Mouse (Mus musculus) neural tube, embryonic 13.5 days (tissue): Measurements from ENCODE around the gene Il27ra. TPM values are rescaled to one million over a fixed set of nuclear protein-coding genes. Genes with fewer than 3 reads are reported as not detected.

Experiments
- ATAC-seq: fragments of 200-750 bp; cut with Nextera tagmentation; 2 replicates; pipeline ENCODE4 v1.8.0; 2017; ENCODE audit warnings: low read depth, mild to moderate bottlenecking, moderate TSS enrichment, moderate library complexity
- H3K27ac ChIP-seq: fragments of 300-500 bp; sonication (generic); replicated peaks from 2 replicates; pipeline ENCODE4 v1.5.1; 2015; ENCODE audit warnings: moderate library complexity, mild to moderate bottlenecking, inconsistent platforms
- H3K27me3 ChIP-seq: fragments of 300-500 bp; sonication (generic); 2 replicates; pipeline ENCODE4 v1.6.1; 2015; ENCODE audit warnings: mild to moderate bottlenecking, inconsistent platforms
- H3K36me3 ChIP-seq: fragments of 300-500 bp; sonication (generic); 2 replicates; pipeline ENCODE4 v1.6.1; 2015; ENCODE audit warnings: mild to moderate bottlenecking, inconsistent platforms
- H3K4me1 ChIP-seq: fragments of 300-500 bp; sonication (generic); replicated peaks from 2 replicates; pipeline ENCODE4 v1.6.1; 2015; ENCODE audit warnings: inconsistent platforms
- H3K4me2 ChIP-seq: fragments of 300-500 bp; sonication (generic); 2 replicates; pipeline ENCODE4 v1.6.1; 2015; ENCODE audit warnings: inconsistent platforms, mild to moderate bottlenecking, moderate library complexity
- H3K4me3 ChIP-seq: fragments of 300-500 bp; sonication (generic); 2 replicates; pipeline ENCODE4 v1.5.1; 2015; ENCODE audit warnings: mild to moderate bottlenecking, inconsistent platforms
- H3K9ac ChIP-seq: fragments of 300-500 bp; sonication (generic); 2 replicates; pipeline ENCODE4 v1.6.1; 2015; ENCODE audit warnings: moderate library complexity, mild to moderate bottlenecking, inconsistent platforms
- H3K9me3 ChIP-seq: fragments of 300-500 bp; sonication (generic); 2 replicates; pipeline ENCODE4 v1.6.1; 2016; ENCODE audit warnings: inconsistent platforms
- WGBS: fragments of 180-500 bp; shearing (Covaris S2); methylation state at CpG from one replicate; pipeline ENCODE4 v1.1.7; 2015; 5-methylcytosine and 5-hydroxymethylcytosine counted together
- polyA plus RNA-seq: library from polyadenylated mRNA; unstranded; fragments of >200 nt; fragmentation: Nextera tagmentation; extraction: Ambion mirVana; gene quantifications from 2 replicates; pipeline ENCODE4 v1.2.1, GENCODE M21; 2015

The Il27ra gene
- 0.43 and 0.56 TPM in 2 replicates for polyA plus RNA-seq

DNA sequence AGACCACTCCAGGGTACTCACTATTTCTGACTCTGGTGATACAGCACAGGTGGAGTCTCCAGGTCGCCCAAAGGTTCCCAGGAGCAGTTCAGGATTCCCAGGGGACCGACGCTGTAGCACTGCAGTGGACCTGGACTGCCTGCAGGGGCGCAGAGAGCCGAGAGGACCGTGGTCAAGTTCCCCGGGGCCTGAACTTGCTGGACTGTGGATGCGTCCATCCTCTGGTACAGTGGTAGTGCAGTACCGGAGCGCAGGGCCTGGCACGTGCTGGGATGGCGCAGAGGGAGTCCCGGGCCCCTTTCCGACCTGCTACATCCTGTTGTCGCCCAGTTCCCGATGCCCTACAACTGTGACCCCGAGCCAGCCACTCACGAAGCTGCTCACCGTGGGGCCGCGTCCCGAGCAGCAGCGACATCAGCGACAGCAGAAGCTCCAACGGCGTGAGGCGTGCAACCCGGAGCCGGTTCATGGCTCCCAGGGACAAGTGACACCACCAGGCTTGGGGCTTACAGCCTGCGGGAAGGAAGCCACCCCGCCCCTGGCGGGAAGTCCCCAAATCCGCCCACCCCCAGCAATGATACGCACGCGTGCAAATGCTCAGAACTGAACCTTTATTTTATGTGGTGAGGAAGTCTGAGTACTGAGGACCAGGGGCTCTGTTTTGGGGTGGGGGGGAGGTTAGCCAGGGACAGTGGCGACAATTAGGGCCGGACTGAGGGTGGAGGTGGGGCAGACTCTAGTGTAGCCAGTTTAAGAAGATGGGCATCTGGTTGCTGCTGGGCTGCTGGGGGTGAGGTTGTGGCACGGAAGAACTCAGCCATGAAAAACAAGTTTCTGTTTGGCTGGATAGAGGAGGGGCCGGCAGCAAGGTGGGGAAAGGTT lies at the start of gene Il27ra:
Gene Il27ra, minus strand, starts transcription at position 524 of the 882 bp plus-strand sequence.
- Histone ChIP-seq H3K4me1 (peaks cover 22% of the 10 kb centered on the region), H3K27ac (no peak within 1 kb of the TSS), H3K9me3 (no peaks in the 10 kb centered on the region), H3K4me3 (peak within 1 kb of the TSS; percentile 29), H3K4me2 (peak within 1 kb of the TSS; percentile 59), H3K36me3 (no peaks in the 10 kb centered on the region), H3K27me3 (peaks cover 72% of the 10 kb centered on the region), H3K9ac (peak within 1 kb of the TSS; percentile 53)
- 5% methylated on average over 40 of the region's 40 CpGs for WGBS
- peak; percentile 24; the same call in 1 of the 2 replicates for ATAC-seq

DNA sequence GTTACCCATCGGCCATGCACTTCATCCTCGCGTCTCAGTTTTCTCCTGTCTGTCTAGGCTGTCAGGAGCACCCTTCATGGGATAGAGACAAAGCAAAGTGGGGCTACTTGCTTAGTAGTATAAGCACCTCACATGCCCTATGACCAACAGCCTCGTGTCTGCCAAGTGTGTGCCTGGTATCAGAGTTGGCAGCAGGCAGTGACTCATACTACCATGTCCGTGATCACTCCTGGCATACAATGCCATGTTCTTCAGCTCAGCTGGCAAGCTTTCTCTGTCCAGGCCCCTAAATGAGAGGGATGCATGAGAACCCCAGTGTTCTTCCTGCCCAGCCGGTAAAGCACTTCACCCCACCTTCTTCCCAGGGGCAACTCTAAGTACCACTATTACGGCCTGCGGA lies 48.2 kb upstream of the Il27ra start:
- Histone ChIP-seq H3K27ac (no peak overlapping the region), H3K27me3 (no peaks in the 10 kb centered on the region), H3K9me3 (no peaks in the 10 kb centered on the region), H3K4me2 (no peak overlapping the region), H3K36me3 (peaks cover 97% of the 10 kb centered on the region), H3K4me3 (no peak overlapping the region), H3K9ac (no peak overlapping the region), H3K4me1 (no peaks in the 10 kb centered on the region)
- ATAC-seq: no peak
- 94% methylated on average over 8 of the region's 8 CpGs for WGBS

DNA sequence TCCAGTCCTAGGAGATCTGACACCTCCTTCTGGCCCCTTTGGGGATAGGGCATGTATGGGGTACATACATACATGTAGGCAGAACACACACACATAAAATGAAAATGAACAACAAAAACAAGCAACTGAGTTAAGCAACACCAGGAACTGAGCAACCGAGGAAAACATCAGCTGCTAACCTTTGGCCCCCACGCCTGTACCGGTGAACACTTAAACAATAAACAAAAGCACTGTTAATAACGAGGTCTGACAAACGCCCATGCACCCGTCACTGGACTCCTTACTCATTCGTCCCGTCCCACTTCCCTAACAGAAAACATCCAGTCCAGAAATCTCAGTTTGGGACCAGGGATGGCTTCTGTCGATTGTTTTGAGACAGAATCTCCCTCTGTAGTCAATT lies 46.9 kb upstream of the Il27ra start:
- Histone ChIP-seq H3K4me3 (no peak overlapping the region), H3K4me2 (no peak overlapping the region), H3K9me3 (no peaks in the 10 kb centered on the region), H3K36me3 (peaks cover 90% of the 10 kb centered on the region), H3K27ac (no peak overlapping the region), H3K27me3 (no peaks in the 10 kb centered on the region), H3K4me1 (peaks cover 6% of the 10 kb centered on the region), H3K9ac (no peak overlapping the region)
- 81% methylated on average over 9 of the region's 9 CpGs for WGBS
- ATAC-seq: no peak

DNA sequence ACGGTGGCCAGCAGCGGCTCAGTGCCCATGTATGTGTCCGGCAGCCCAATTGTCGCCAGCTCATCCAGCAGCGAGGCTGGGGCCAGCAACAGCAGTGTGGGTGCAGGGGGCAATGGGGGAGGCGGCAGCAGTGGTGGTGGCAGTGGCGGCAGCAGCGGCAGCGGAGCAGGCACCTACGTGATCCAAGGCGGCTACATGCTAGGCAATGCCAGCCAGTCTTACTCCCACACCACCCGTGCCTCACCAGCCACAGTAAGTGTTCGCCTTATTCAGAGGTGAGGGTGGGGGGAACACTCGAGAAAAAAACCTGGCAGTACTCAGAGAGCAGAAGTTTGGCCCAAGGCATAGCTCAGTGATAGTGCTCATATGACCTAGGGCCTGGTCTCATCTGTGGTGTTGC lies 45.4 kb upstream of the Il27ra start:
- ATAC-seq: no peak

DNA sequence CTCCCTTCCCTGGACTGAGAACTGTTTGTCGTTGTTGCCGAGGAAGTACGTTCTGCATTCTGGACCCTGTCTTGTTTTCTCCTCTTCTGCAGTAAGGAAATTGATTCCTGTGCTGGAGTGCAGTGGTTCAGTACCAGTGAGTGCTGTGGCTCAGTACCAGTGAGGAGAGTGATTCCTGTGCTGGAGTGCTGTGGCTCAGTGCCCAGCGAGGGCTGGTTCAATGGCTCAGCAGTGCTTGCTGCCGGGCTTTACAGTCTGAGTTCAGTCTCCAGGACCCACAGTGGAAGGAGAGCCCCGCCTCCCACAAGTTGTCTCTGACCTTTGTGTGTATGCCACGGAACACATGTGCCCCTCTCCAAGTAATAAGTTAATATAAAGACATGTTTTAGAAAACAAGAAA lies 44.8 kb upstream of the Il27ra start:
- WGBS: 90% methylated on average over 7 of the region's 7 CpGs
- peaks cover 90% of the 10 kb centered on the region for H3K36me3 ChIP-seq

More for the DNA sequence above, 45.4 kb upstream of the Il27ra start:
- Histone ChIP-seq H3K4me3 (no peak overlapping the region), H3K9ac (no peak overlapping the region), H3K27ac (no peak overlapping the region), H3K36me3 (peaks cover 90% of the 10 kb centered on the region), H3K9me3 (no peaks in the 10 kb centered on the region), H3K4me2 (no peak overlapping the region), H3K4me1 (peaks cover 12% of the 10 kb centered on the region), H3K27me3 (no peaks in the 10 kb centered on the region)
- 98% methylated on average over 14 of the region's 14 CpGs for WGBS

DNA sequence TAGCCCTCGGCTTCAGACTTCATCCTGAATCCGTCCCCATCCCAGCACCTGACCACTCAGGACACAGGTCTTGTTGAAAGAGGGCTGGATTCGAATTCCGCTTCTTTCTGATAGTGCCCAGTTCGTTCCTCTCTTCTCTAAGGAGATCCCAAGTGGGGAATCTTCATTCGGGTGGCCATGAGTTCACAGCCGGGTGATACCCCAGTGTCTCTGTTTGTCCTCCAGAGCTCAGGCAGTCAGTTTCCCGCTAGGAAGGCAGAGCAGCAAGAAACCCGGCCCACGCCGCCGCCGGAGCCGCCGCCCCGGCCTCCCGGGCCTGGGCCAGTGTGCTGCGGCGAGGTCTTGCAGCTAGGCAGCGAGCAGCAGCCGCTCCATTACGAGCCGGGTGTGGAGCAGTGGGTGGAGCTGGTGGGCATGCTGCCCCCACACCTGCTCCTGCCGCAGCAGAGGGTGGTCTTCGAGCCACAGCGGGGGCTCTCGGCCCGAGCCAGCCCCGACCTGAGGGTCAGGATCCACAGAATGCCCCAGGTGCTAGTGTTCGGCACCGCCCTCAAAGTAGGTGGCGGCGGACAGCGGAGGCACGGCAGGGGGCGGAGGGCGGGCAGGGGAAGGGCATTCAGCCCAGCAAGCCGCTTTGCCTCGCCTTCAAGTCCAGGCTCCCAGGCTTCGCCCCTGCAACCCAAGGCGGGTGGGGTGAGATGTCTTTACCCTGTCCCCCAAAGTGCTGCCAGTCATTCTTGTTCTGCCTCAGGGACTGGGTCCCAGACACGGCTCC lies 42.1 kb upstream of the Il27ra start:
- H3K4me1 ChIP-seq: peaks cover 12% of the 10 kb centered on the region
- H3K9ac ChIP-seq: 0 out of 2 replicates have a peak overlapping the region, but pooled peaks have one; percentile 41
- no peaks in the 10 kb centered on the region for H3K27me3 ChIP-seq
- WGBS: 34% methylated on average over 42 of the region's 42 CpGs
- H3K9me3 ChIP-seq: no peaks in the 10 kb centered on the region
- ATAC-seq: no peak
- H3K27ac ChIP-seq: no peak overlapping the region
- H3K4me2 ChIP-seq: 0 out of 2 replicates have a peak overlapping the region, but pooled peaks have one; percentile 13
- peaks cover 91% of the 10 kb centered on the region for H3K36me3 ChIP-seq
- H3K4me3 ChIP-seq: no peak overlapping the region

More for the DNA sequence above, 44.8 kb upstream of the Il27ra start:
- no peaks in the 10 kb centered on the region for H3K27me3 ChIP-seq
- peaks cover 12% of the 10 kb centered on the region for H3K4me1 ChIP-seq
- H3K4me2 ChIP-seq: no peak overlapping the region
- H3K27ac ChIP-seq: no peak overlapping the region
- no peak for ATAC-seq
- no peak overlapping the region for H3K4me3 ChIP-seq
- H3K9ac ChIP-seq: no peak overlapping the region
- H3K9me3 ChIP-seq: no peaks in the 10 kb centered on the region

DNA sequence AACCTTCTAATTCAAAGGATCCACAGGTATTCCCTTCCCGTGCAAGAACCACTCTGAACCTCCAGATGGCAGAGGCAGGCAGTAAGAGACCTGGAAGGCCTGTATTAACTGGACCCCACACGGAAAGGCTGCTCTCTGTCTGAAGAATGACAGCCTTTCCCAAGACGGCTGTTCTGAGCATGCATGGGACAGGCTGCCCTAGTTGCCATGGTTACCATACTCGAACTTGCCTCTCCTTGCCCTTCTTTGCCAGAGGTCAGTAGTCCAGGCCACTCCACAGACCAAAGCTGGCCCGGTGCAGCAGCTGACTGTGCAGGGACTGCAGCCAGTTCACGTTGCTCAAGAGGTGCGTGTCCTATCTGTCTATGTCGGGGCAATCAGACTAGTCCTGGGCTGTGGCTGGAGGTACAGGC lies 41.4 kb upstream of the Il27ra start:
- Histone ChIP-seq H3K4me1 (peaks cover 12% of the 10 kb centered on the region), H3K4me2 (no peak overlapping the region), H3K36me3 (peaks cover 91% of the 10 kb centered on the region), H3K9me3 (no peaks in the 10 kb centered on the region), H3K4me3 (no peak overlapping the region), H3K27me3 (no peaks in the 10 kb centered on the region), H3K27ac (no peak overlapping the region), H3K9ac (peak overlapping the region; percentile 6; the same call in 1 of the 2 replicates)
- no peak for ATAC-seq
- 21% methylated on average over 8 of the region's 8 CpGs for WGBS

DNA sequence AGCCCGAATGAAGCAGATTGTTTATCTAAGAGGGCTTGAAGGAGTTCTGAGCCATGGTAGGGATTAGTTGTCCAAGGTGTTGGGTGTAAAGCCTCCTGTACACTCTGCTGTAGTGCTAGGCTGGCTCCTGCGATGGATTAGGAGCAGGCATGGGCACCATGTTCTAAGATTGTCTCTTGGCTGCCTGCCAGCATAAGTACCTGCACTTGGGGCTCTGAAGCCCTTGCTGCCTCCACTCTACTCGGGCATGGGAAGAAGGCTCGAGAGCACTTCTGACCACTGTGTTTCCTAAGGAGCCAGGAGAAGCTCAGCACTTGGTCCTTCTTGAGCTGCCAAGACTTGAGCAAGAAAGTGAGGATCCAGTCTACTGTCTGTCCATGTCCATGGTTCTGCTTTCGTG lies 36.8 kb upstream of the Il27ra start:
- peaks cover 81% of the 10 kb centered on the region for H3K36me3 ChIP-seq
- WGBS: 94% methylated on average over 5 of the region's 5 CpGs
- no peaks in the 10 kb centered on the region for H3K9me3 ChIP-seq
- peaks cover 10% of the 10 kb centered on the region for H3K4me1 ChIP-seq
- no peak overlapping the region for H3K4me3 ChIP-seq
- ATAC-seq: no peak
- H3K27ac ChIP-seq: no peak overlapping the region
- H3K4me2 ChIP-seq: no peak overlapping the region
- no peak overlapping the region for H3K9ac ChIP-seq
- H3K27me3 ChIP-seq: no peaks in the 10 kb centered on the region

DNA sequence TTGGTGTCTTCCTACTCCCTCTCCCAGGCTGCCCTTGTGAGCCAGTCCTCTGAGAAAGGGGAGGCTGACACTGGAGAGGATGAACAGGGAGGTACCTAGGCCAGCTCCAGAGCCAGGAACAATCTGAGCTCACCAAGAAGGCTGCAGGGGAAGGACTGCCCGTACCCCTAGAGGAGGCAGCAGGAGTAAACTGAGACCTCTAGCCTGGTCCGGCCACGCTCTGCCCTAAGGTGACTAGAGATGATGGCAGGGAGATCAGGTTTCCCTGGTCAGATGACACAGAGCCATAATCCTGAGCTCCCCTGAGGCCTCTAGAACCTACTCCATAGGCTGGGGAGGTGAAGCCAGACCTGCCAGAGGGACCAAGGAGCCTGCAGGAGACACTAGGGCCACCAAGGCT lies 34.5 kb upstream of the Il27ra start:
- Histone ChIP-seq H3K36me3 (peaks cover 58% of the 10 kb centered on the region), H3K4me2 (no peak overlapping the region)

DNA sequence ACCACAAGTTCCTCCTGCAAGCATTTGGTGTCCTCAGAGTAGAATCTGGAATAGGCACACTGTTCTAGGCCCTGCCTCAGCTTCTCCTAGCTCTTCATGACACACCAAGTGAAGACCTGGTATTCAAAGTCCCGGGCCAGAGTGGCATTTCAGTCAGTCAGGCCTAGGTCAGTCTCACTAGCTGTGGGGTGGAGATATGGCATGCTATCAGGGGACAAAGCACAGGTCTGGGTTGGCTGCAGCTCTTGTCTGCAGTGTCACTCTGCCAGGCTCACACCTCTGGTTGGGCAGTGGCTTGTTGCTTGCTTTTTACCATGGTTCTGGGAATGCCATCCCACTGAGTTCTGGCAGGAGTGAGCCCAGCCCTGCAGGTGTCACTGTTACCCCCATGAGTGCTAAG lies 34.0 kb upstream of the Il27ra start:
- H3K4me1 ChIP-seq: peaks cover 32% of the 10 kb centered on the region
- ATAC-seq: no peak
- no peaks in the 10 kb centered on the region for H3K9me3 ChIP-seq
- H3K9ac ChIP-seq: no peak overlapping the region
- 88% methylated on average over 1 of the region's 1 CpGs for WGBS
- no peak overlapping the region for H3K27ac ChIP-seq
- no peak overlapping the region for H3K4me3 ChIP-seq
- H3K4me2 ChIP-seq: no peak overlapping the region
- no peaks in the 10 kb centered on the region for H3K27me3 ChIP-seq
- peaks cover 55% of the 10 kb centered on the region for H3K36me3 ChIP-seq

More for the DNA sequence above, 34.5 kb upstream of the Il27ra start:
- WGBS: 73% methylated on average over 3 of the region's 3 CpGs
- H3K4me1 ChIP-seq: peaks cover 27% of the 10 kb centered on the region
- H3K9ac ChIP-seq: no peak overlapping the region
- no peaks in the 10 kb centered on the region for H3K27me3 ChIP-seq
- no peak overlapping the region for H3K27ac ChIP-seq
- no peak overlapping the region for H3K4me3 ChIP-seq
- H3K9me3 ChIP-seq: no peaks in the 10 kb centered on the region
- ATAC-seq: no peak

DNA sequence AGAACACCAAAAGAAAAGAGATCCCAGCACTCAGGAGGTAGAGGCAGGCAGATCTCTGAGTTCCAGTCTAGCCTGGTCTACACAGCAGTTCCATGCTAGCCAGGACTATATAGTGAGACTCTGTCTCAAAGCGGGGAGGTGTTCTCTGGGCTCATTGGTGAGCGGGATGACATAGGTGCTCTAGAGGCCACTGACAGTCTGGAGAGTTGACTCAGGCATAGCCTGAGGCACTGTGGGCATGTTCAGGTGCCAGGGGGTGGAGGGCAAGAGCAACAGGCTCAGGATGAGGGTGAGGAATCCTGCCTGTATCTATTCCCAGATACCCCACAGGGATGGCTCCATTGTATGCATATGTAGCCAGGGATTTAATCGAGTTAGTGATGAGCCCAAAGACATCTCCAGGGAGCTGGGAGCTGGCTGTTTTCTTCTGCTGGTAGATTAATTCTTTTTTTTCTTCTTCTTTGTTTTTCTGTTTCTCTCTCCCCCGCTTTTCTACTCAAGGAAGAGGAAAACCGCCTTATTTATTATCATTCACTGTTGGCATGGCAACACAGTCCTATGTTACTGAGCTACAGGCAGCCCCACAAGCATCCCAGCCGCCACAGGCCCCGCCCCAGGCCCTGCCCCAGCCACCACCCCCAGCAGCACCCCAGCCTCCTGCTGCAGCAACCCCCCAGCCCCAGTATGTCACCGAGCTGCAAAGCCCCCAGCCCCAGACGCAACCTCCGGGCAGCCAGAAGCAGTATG lies 31.0 kb upstream of the Il27ra start:
- peaks cover 60% of the 10 kb centered on the region for H3K4me1 ChIP-seq
- H3K9me3 ChIP-seq: no peaks in the 10 kb centered on the region
- H3K36me3 ChIP-seq: peaks cover 27% of the 10 kb centered on the region
- no peaks in the 10 kb centered on the region for H3K27me3 ChIP-seq
- H3K4me2 ChIP-seq: no peak overlapping the region
- H3K27ac ChIP-seq: peak overlapping the region; percentile 77
- H3K4me3 ChIP-seq: no peak overlapping the region
- peak overlapping the region; percentile 53 for H3K9ac ChIP-seq
- ATAC-seq: 0 out of 2 replicates have a peak, but pooled peaks have one; percentile 45
- WGBS: 35% methylated on average over 10 of the region's 10 CpGs
